Mouse (Mus musculus): Measurements from ENCODE around the gene Pbxip1. TPM values are rescaled to one million over a fixed set of nuclear protein-coding genes. Genes with fewer than 3 reads are reported as not detected.

Pbxip1 gene
- total RNA-seq, 1 experiment: 19.3 TPM

DNA sequence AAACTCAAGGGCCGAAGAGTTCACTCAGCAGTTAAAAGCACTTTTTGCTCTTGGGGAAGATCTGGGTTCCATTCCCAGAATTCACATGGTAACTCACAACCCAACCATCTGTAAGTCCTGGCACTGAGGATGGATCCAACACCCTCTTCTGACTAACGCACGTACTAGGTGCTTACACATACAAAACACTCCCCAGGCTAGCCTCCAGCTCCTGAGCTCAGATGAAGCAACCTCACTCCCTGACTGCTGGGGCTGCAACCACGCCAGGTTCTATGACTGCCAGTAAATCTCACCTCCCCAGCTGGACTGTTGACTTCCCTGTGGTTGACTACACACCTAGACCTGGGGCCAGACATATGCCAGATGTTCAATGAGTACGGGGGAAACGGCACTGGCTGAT, 29.6 kb upstream of the Pbxip1 start:
- peaks cover 22% of the 10 kb centered on the region; the same call in 1 of the 2 replicates for H3K36me3 ChIP-seq (ENCODE audit: control insufficient read depth, insufficient read depth, low read length, poor library complexity, severe bottlenecking)
- DNase-seq (ENCODE audit: low read depth, low spot score): no peak
- no peaks in the 10 kb centered on the region for H3K9me3 ChIP-seq (ENCODE audit: control insufficient read depth, insufficient read depth, low read depth, low read length)
- no peak for TF ChIP-seq HCFC1 (IDR thresholded peaks at IDR 0.05; ENCODE audit: borderline replicate concordance, insufficient read depth, low read length)
- TF ChIP-seq ZC3H11A (IDR thresholded peaks at IDR 0.05; ENCODE audit: borderline replicate concordance, low read depth, low read length): no peak
- no peak for TF ChIP-seq ZNF384 (IDR thresholded peaks at IDR 0.05; ENCODE audit: low read depth, low read length)
- TF ChIP-seq CHD2 (IDR thresholded peaks at IDR 0.05; ENCODE audit: low read depth, low read length): no peak
- TF ChIP-seq MAFK (IDR thresholded peaks at IDR 0.05; ENCODE audit: insufficient read depth, low read depth, low read length): no peak
- H3K9ac ChIP-seq (ENCODE audit: insufficient read depth, low read depth, low read length, poor library complexity, severe bottlenecking): no peak overlapping the region
- peaks cover 0 to 17% of the 10 kb centered on the region in 2 experiments; a peak in 2 of 4 replicates for H3K4me1 ChIP-seq (ENCODE audit: control insufficient read depth in 2 of 2, insufficient read depth in 2 of 2, low read length in 2 of 2, poor library complexity in 1 of 2)
- H3K27ac ChIP-seq (ENCODE audit: insufficient read depth, low read depth, low read length, poor library complexity, severe bottlenecking): no peak overlapping the region
- H3K4me3 ChIP-seq (ENCODE audit: insufficient read depth in 1 of 2, low read depth in 1 of 2, low read length in 2 of 2, poor library complexity in 1 of 2, severe bottlenecking in 1 of 2): no peak overlapping the region
- in situ Hi-C loops (cut with MboI; ENCODE audit: low sequenced_read_pairs in 2 of 2, unreplicated experiment in 2 of 2): no loop called here

DNA sequence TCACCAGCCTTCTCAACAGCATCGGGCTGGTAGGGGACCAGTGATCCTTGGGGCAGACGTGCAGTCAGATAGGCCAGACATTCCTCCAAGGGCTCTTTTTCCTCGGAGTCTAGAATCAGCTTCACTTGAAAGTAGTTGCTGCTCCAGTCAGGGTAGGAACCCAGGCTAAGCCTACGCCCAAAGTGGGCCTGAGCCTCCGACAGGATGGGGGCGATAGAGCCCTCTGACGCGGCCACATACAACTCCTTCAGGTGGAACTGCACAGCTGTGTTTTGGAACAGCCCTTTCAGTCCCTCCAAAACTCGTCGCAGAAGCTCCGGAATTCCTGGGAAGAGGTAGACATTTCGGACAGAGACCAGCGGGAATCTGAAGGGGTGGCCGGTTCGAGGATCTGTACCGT, 28.1 kb upstream of the Pbxip1 start:
- Histone ChIP-seq H3K9me3 (ENCODE audit: control insufficient read depth, insufficient read depth, low read depth, low read length) (no peaks in the 10 kb centered on the region), H3K36me3 (ENCODE audit: control insufficient read depth, insufficient read depth, low read length, poor library complexity, severe bottlenecking) (peaks cover 14% of the 10 kb centered on the region; the same call in 1 of the 2 replicates), H3K4me3 (ENCODE audit: insufficient read depth in 1 of 2, low read depth in 1 of 2, low read length in 2 of 2, poor library complexity in 1 of 2, severe bottlenecking in 1 of 2) (peak overlapping the region; percentile 40 to 47; a peak in 3 of 4 replicates), H3K9ac (ENCODE audit: insufficient read depth, low read depth, low read length, poor library complexity, severe bottlenecking) (peak overlapping the region; percentile 41), H3K27ac (ENCODE audit: insufficient read depth, low read depth, low read length, poor library complexity, severe bottlenecking) (no peak overlapping the region), H3K4me1 (ENCODE audit: control insufficient read depth in 2 of 2, insufficient read depth in 2 of 2, low read length in 2 of 2, poor library complexity in 1 of 2) (peaks cover 0 to 14% of the 10 kb centered on the region in 2 experiments; a peak in 2 of 4 replicates)
- TF ChIP-seq HCFC1 (IDR thresholded peaks at IDR 0.05; ENCODE audit: borderline replicate concordance, insufficient read depth, low read length): no peak
- TF ChIP-seq ZC3H11A (IDR thresholded peaks at IDR 0.05; ENCODE audit: borderline replicate concordance, low read depth, low read length): no peak
- no peak for TF ChIP-seq CHD2 (IDR thresholded peaks at IDR 0.05; ENCODE audit: low read depth, low read length)
- TF ChIP-seq MAFK (IDR thresholded peaks at IDR 0.05; ENCODE audit: insufficient read depth, low read depth, low read length): no peak
- no peak for TF ChIP-seq ZNF384 (IDR thresholded peaks at IDR 0.05; ENCODE audit: low read depth, low read length)
- DNase-seq (ENCODE audit: low read depth, low spot score): no peak
- in situ Hi-C loops (cut with MboI; ENCODE audit: low sequenced_read_pairs in 2 of 2, unreplicated experiment in 2 of 2): no loop called here

DNA sequence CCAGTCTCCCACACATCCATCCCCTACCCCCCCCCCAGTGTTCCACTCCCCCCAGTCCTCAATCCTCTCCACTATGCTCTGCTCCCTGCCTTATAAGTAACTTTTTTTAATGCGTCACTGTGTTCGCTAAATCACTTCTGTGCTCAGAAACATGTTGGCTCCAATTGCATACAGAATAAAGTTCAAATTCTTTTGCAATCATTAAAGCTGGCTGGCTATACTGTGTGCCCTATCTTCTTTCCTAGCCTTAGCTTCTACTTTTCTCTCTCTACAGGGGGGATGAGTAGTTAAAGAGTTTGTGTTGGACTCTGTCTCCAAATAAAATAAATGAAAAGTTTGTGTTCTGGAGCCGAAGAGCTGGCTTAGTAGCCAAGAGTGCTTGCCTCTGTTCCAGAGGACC, 26.8 kb upstream of the Pbxip1 start:
- no peak overlapping the region for H3K4me3 ChIP-seq (ENCODE audit: insufficient read depth in 1 of 2, low read depth in 1 of 2, low read length in 2 of 2, poor library complexity in 1 of 2, severe bottlenecking in 1 of 2)
- TF ChIP-seq ZNF384 (IDR thresholded peaks at IDR 0.05; ENCODE audit: low read depth, low read length) (no peak), CHD2 (IDR thresholded peaks at IDR 0.05; ENCODE audit: low read depth, low read length) (no peak), MAFK (IDR thresholded peaks at IDR 0.05; ENCODE audit: insufficient read depth, low read depth, low read length) (no peak), ZC3H11A (IDR thresholded peaks at IDR 0.05; ENCODE audit: borderline replicate concordance, low read depth, low read length) (no peak), HCFC1 (IDR thresholded peaks at IDR 0.05; ENCODE audit: borderline replicate concordance, insufficient read depth, low read length) (no peak)

DNA sequence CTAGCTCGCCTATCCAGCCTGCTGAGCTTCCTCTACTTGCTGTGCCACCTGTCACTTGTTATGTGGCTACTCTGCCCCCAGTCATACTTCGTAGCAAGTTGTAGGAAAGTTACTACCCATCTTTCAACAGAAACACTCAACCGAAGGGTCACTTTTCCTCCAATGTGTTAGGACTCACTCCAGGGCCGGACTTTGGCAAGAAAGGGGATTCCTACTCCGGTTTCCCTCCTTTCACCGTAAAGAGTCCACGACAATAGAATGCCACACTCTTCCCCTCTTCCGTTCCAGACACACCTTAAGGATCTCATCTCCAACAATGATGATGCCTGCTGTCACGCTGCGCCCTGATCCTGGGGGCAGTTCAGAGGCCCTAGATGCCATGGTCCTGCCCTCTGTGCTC, 25.6 kb upstream of the Pbxip1 start:
- peaks cover 0 to 13% of the 10 kb centered on the region in 2 experiments; a peak in 2 of 4 replicates for H3K4me1 ChIP-seq (ENCODE audit: control insufficient read depth in 2 of 2, insufficient read depth in 2 of 2, low read length in 2 of 2, poor library complexity in 1 of 2)
- no peak for DNase-seq (ENCODE audit: low read depth, low spot score)
- peak overlapping the region; percentile 74 for H3K9ac ChIP-seq (ENCODE audit: insufficient read depth, low read depth, low read length, poor library complexity, severe bottlenecking)
- no peak overlapping the region for H3K27ac ChIP-seq (ENCODE audit: insufficient read depth, low read depth, low read length, poor library complexity, severe bottlenecking)
- no peaks in the 10 kb centered on the region for H3K9me3 ChIP-seq (ENCODE audit: control insufficient read depth, insufficient read depth, low read depth, low read length)
- TF ChIP-seq CHD2 (IDR thresholded peaks at IDR 0.05; ENCODE audit: low read depth, low read length) (no peak), ZC3H11A (IDR thresholded peaks at IDR 0.05; ENCODE audit: borderline replicate concordance, low read depth, low read length) (no peak), ZNF384 (IDR thresholded peaks at IDR 0.05; ENCODE audit: low read depth, low read length) (no peak), HCFC1 (IDR thresholded peaks at IDR 0.05; ENCODE audit: borderline replicate concordance, insufficient read depth, low read length) (no peak), MAFK (IDR thresholded peaks at IDR 0.05; ENCODE audit: insufficient read depth, low read depth, low read length) (no peak)
- peaks cover 21% of the 10 kb centered on the region for H3K36me3 ChIP-seq (ENCODE audit: control insufficient read depth, insufficient read depth, low read length, poor library complexity, severe bottlenecking)
- peak overlapping the region; percentile 66 to 85 for H3K4me3 ChIP-seq (ENCODE audit: insufficient read depth in 1 of 2, low read depth in 1 of 2, low read length in 2 of 2, poor library complexity in 1 of 2, severe bottlenecking in 1 of 2)
- in situ Hi-C loops (cut with MboI; ENCODE audit: low sequenced_read_pairs in 2 of 2, unreplicated experiment in 2 of 2): no loop called here

More for the DNA sequence above, 26.8 kb upstream of the Pbxip1 start:
- in situ Hi-C loops (cut with MboI; ENCODE audit: low sequenced_read_pairs in 2 of 2, unreplicated experiment in 2 of 2): no loop called here
- Histone ChIP-seq H3K9ac (ENCODE audit: insufficient read depth, low read depth, low read length, poor library complexity, severe bottlenecking) (no peak overlapping the region), H3K27ac (ENCODE audit: insufficient read depth, low read depth, low read length, poor library complexity, severe bottlenecking) (no peak overlapping the region), H3K36me3 (ENCODE audit: control insufficient read depth, insufficient read depth, low read length, poor library complexity, severe bottlenecking) (peaks cover 16% of the 10 kb centered on the region), H3K4me1 (ENCODE audit: control insufficient read depth in 2 of 2, insufficient read depth in 2 of 2, low read length in 2 of 2, poor library complexity in 1 of 2) (peaks cover 0 to 13% of the 10 kb centered on the region in 2 experiments; a peak in 2 of 4 replicates), H3K9me3 (ENCODE audit: control insufficient read depth, insufficient read depth, low read depth, low read length) (no peaks in the 10 kb centered on the region)
- no peak for DNase-seq (ENCODE audit: low read depth, low spot score)

Data from ES-E14 (cell line).